Mouse (Mus musculus) midbrain, embryonic 11.5 days (tissue): ENCODE measurements around the gene Tm9sf2. TPM values are rescaled to one million over a fixed set of nuclear protein-coding genes. Genes with fewer than 3 reads are reported as not detected.

Experiments
- ATAC-seq: fragments of 200-750 bp; cut with Nextera tagmentation; 2 replicates; pipeline ENCODE4 v1.8.0; 2017; ENCODE audit warnings: moderate TSS enrichment, moderate library complexity; ENCODE audit not compliant: low FRiP score
- DNase-seq: peaks from one replicate; pipeline ENCODE4 v3.0.0; 2015; ENCODE audit warnings: low spot score; ENCODE audit errors: missing footprints
- H3K27ac ChIP-seq: fragments of 300-500 bp; sonication (generic); 2 replicates; pipeline ENCODE4 v1.5.1; 2014; ENCODE audit warnings: low read depth, low read length
- H3K27me3 ChIP-seq: fragments of 300-500 bp; sonication (generic); 2 replicates; pipeline ENCODE4 v1.6.1; 2014; ENCODE audit warnings: mild to moderate bottlenecking, low read length, moderate library complexity, mixed read lengths; ENCODE audit not compliant: control insufficient read depth, insufficient read depth
- H3K36me3 ChIP-seq: fragments of 300-500 bp; sonication (generic); 2 replicates; pipeline ENCODE4 v1.6.1; 2014; ENCODE audit warnings: mild to moderate bottlenecking, low read length, moderate library complexity, mixed read lengths; ENCODE audit not compliant: control insufficient read depth, insufficient read depth
- H3K4me1 ChIP-seq: fragments of 300-500 bp; sonication (generic); 2 replicates; pipeline ENCODE4 v1.6.1; 2014; ENCODE audit warnings: low read length; ENCODE audit not compliant: control insufficient read depth, insufficient read depth
- H3K4me2 ChIP-seq: fragments of 300-500 bp; sonication (generic); 2 replicates; pipeline ENCODE4 v1.6.1; 2014; ENCODE audit warnings: mild to moderate bottlenecking, moderate library complexity
- H3K4me3 ChIP-seq: fragments of 300-500 bp; sonication (generic); 2 replicates; pipeline ENCODE4 v1.5.1; 2014; ENCODE audit warnings: low read depth, low read length
- H3K9ac ChIP-seq: fragments of 300-500 bp; sonication (generic); 2 replicates; pipeline ENCODE4 v1.6.1; 2014; ENCODE audit warnings: low read length
- H3K9me3 ChIP-seq: fragments of 300-500 bp; sonication (generic); 2 replicates; pipeline ENCODE4 v1.6.1; 2016; ENCODE audit warnings: low read length; ENCODE audit not compliant: control insufficient read depth
- WGBS: fragments of 180-500 bp; shearing (Covaris S2); extraction: QIAGEN DNeasy Blood & Tissue Kit; methylation state at CpG from one replicate; pipeline ENCODE4 v1.1.7; 2014; 5-methylcytosine and 5-hydroxymethylcytosine counted together
- polyA plus RNA-seq: library from polyadenylated mRNA; unstranded; fragments of >200 nt; fragmentation: Nextera tagmentation; extraction: Ambion mirVana; gene quantifications from 2 replicates; pipeline ENCODE4 v1.2.1, GENCODE M21; 2014

Tm9sf2 gene
- polyA plus RNA-seq, 1 experiment from 2014 or later = 135 TPM

GRCm38 (mm10) chr14:122196851-122197250 lies 90.0 kb downstream of the Tm9sf2 start:
- no peak for DNase-seq
- H3K36me3 ChIP-seq = no peaks in the 10 kb centered on the region
- H3K4me3 ChIP-seq = no peak overlapping the region
- H3K4me2 ChIP-seq = no peak overlapping the region
- H3K27me3 ChIP-seq = no peaks in the 10 kb centered on the region
- WGBS = 85% methylated on average over 6 of the region's 6 CpGs
- no peak overlapping the region for H3K27ac ChIP-seq
- no peaks in the 10 kb centered on the region for H3K4me1 ChIP-seq
- no peaks in the 10 kb centered on the region for H3K9me3 ChIP-seq
- ATAC-seq = no peak
- H3K9ac ChIP-seq = no peak overlapping the region

- Histone ChIP-seq H3K36me3 (no peaks in the 10 kb centered on the region), H3K4me1 (no peaks in the 10 kb centered on the region), H3K9me3 (no peaks in the 10 kb centered on the region), H3K27ac (no peak overlapping the region), H3K9ac (no peak overlapping the region), H3K4me2 (no peak overlapping the region), H3K4me3 (no peak overlapping the region), H3K27me3 (no peaks in the 10 kb centered on the region)
- WGBS = 80% methylated on average over 14 of the region's 14 CpGs
- DNase-seq = no peak
- ATAC-seq = no peak
Measured at GRCm38 (mm10) chr14:122200247-122200885, 93.5 kb downstream of the Tm9sf2 start.

- H3K27ac ChIP-seq = no peak overlapping the region
Measured at GRCm38 (mm10) chr14:122209177-122209576, 102.3 kb downstream of the Tm9sf2 start.

More at GRCm38 (mm10) chr14:122209177-122209576, 102.3 kb downstream of the Tm9sf2 start:
- no peaks in the 10 kb centered on the region for H3K9me3 ChIP-seq
- no peak for DNase-seq
- H3K4me3 ChIP-seq = no peak overlapping the region
- no peaks in the 10 kb centered on the region for H3K36me3 ChIP-seq
- no peak overlapping the region for H3K9ac ChIP-seq
- ATAC-seq = no peak
- WGBS = 80% methylated on average over 5 of the region's 5 CpGs
- no peak overlapping the region for H3K4me2 ChIP-seq
- no peaks in the 10 kb centered on the region for H3K27me3 ChIP-seq
- no peaks in the 10 kb centered on the region for H3K4me1 ChIP-seq

Other genes with a start within 250 kb of the Tm9sf2 start
- 64.0 and 67.7 TPM in 2 replicates for gene Ubac2, start 228.4 kb upstream of the Tm9sf2 start, polyA plus RNA-seq
- gene Gpr18, start 191.3 kb upstream of the Tm9sf2 start, polyA plus RNA-seq = 0.15 and 0.25 TPM in 2 replicates
- gene Gpr183, start 141.8 kb upstream of the Tm9sf2 start, polyA plus RNA-seq = 1.4 and 1.6 TPM in 2 replicates
- 0.18 TPM in 1 of 2 replicates, not detected in the other for gene Timm8a2, start 72.4 kb upstream of the Tm9sf2 start, polyA plus RNA-seq
- 27.6 and 31.5 TPM in 2 replicates for gene Clybl, start 74.7 kb downstream of the Tm9sf2 start, polyA plus RNA-seq